Mouse (Mus musculus) gastrocnemius, adult 18-20 months (tissue): Measurements from ENCODE around the gene Mrpl2. TPM values are rescaled to one million over a fixed set of nuclear protein-coding genes. Genes with fewer than 3 reads are reported as not detected.

Source experiments
- DNase-seq: peaks from one replicate; pipeline ENCODE4 v3.0.0; 2021; ENCODE audit warnings: low spot score
- total RNA-seq, 2 experiments: library from RNA; stranded (reverse); gene quantifications; 2 replicates each; pipeline ENCODE4 v1.2.3; 2021

The Mrpl2 gene
- total RNA-seq, 2 experiments from 2014 or later, result 104 TPM

GRCm38 (mm10) chr17:46662730-46663129, 16.7 kb downstream of the Mrpl2 start:
- DNase-seq, result peak; percentile 78

DNA sequence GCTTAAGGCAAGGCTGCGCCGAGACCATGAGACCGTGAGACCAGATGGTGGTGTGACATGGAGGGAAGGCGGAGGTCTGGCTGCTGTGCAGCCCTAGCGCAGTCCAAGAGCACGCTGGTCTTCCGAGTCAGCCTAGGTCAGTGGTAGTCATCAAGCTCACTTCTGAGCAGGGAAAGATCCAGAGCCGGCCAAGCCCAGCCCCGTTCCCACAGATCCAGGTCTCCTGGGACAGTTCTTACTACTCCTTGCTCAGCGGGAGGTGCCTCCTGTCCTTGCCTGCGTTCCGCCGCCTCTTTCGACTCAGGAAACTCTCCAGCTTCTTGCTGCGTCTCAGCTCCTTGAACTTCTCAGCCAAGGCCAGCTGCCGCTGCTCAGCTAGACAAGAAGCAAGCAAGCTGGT, 21.7 kb downstream of the Mrpl2 start:
- DNase-seq, result peak; percentile 38

- no peak for DNase-seq
These were observed 23.9 kb downstream of the Mrpl2 start for GRCm38 (mm10) chr17:46669911-46670310.

GRCm38 (mm10) chr17:46673850-46674529, 28.0 kb downstream of the Mrpl2 start, which contains the start of gene Rrp36:
TSS of gene Rrp36 (minus strand) at chr17:46674352.
- DNase-seq, result peak; percentile 93

DNA sequence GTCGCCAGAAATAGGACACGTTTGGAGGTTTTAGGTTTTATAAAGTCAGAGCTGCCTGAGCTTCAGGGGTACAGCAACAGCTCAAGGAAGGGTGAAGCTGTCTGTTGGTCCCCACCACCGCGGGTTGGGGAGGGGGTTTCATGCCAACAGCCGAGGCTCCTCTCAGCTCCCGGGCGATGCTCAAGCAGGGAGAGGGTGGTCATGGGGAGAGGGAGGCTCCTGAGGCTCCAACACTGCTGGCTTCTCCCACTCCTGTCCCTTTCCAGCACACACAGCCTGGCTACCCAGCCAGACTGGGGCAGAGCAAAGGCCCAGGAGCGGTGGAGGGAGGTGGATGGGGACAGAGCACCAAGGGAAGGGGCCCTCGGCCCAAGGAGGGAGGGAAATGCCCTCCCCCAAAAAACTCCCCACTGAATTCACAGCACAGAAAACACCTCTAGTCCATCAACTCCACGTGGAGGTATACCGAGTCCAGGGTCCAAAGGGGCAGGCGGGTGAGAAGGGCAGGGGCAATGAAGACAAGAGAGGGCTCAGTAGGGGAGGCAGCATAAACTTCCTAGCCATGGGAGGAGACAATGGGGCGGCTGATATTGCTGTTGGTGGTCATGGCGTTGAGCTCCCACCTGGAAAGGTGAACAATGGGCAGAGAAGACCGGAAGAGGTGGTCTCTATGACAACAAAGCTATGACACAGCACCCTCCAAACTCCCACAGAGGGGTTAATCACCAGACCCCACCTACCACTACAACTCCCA, 28.7 kb downstream of the Mrpl2 start:
- no peak for DNase-seq

DNA sequence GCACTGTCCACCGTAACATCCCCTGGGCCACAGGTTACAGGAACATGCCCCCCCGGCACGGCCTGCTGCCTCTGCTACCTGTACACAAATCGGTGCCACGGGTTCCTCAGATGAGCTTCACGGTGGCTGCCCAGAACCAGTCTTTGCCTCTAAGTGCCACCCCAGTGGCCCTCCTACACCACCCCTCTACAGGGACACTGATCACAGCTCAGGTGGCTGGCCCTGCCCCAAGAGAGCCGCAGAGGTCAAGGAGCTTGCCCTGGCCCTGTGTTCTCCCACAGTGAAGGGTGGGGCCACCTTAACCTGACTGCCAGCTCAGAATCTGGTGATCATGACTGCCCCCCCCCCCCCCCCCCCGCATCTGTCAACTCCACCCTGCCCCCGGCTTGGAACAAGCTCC, 32.4 kb downstream of the Mrpl2 start, which contains the start of gene Mea1:
TSS of gene Mea1 (plus strand) at position 378 of the 400 bp plus-strand sequence.
- DNase-seq, result peak; percentile 68

GRCm38 (mm10) chr17:46678911-46679310, 32.9 kb downstream of the Mrpl2 start:
- DNase-seq, result peak; percentile 69

- peak; percentile 40 for DNase-seq
These were observed 34.1 kb downstream of the Mrpl2 start for GRCm38 (mm10) chr17:46679843-46680759.

GRCm38 (mm10) chr17:46680760-46681373, 34.8 kb downstream of the Mrpl2 start, which contains the start of gene Klhdc3:
TSS of gene Klhdc3 (minus strand) at chr17:46680914.
- peak; percentile 98 for DNase-seq

GRCm38 (mm10) chr17:46681466-46682118, 35.6 kb downstream of the Mrpl2 start:
- DNase-seq, result no peak

GRCm38 (mm10) chr17:46682654-46683389, 36.8 kb downstream of the Mrpl2 start:
- DNase-seq, result no peak

DNA sequence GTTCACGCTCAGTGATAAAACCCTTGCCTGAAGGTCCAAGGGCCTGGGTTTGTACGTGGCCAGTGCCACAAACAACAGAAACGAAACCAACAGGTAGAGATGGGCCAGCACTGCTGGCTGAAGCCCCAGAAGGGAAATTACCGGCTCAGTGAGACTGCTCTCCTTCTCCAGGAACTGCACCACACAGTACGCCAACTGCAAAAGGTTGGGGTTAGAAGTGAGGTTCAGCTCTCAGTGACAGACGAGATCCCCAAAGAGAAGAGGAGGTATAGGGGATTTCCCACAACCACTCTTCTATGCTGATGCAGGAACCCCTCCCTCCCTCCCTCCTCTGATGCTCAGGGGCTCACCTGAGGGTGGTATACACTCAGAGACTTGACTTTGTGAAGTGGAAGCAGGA, 39.9 kb downstream of the Mrpl2 start:
- DNase-seq, result no peak

- DNase-seq, result no peak
These were observed 44.6 kb downstream of the Mrpl2 start for GRCm38 (mm10) chr17:46690665-46691064.

DNA sequence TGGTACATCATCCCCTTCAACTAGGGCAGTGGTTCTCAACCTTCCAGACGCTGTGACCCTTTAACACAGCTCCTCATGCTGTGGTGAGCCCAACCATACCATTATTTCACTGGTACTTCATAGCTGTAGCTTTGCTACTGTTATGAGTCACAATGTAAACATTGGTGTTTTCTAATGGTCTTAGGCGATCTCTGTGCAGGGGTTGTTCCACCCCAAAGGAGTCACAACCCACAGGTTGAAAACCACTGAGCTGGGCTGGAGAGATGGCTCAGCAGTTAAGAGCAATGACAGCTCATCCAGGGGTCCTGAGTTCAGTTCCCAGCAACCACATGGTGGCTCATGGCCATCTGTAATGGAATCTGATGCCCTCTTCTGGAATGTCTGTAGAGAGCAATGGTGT, 45.4 kb downstream of the Mrpl2 start:
- no peak for DNase-seq

DNA sequence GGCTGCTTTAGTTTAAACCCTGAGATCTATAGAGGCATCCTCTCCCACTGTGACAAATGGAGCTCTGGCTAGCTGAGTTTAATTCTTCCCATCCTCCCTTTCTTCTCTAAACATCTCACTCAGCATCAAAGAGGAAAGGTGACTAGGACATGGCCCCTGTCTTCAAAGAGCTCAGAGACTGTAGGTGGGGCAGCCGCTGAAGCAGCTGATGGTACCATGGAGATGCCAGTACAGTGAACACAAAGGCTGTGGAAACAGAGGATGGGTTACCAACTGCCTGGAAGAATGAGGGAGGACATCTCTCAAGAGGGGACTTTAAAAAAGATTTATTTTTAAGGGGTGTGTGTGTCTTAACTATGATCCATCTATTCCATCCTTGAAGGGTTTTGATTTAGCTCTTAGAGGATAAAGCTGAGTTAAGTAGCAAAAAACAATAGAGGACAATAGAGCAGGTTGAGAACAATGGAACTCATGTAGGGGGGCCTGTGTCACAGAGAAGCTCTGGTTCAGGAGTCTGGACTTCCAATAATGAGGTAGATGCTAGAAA, 48.6 kb downstream of the Mrpl2 start:
- no peak for DNase-seq

DNA sequence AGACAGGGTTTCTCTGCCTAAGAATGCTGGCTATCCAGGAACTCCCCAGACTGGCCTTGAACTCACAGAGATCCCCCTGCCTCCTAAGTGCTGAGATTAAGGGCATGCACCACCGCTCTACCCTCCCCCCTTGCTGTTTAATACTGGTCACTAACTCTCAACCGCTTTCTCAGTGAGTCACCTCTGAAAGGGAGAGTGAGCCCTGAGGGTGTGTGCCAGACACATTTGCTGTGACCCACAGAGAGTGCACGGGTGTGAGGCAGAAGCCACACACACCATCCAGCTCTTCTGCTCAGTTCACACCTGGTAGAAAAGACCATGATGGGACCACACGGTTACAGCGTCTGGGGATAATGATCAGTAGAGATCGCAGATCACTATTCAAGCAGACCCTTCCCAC, 52.5 kb downstream of the Mrpl2 start:
- no peak for DNase-seq

DNA sequence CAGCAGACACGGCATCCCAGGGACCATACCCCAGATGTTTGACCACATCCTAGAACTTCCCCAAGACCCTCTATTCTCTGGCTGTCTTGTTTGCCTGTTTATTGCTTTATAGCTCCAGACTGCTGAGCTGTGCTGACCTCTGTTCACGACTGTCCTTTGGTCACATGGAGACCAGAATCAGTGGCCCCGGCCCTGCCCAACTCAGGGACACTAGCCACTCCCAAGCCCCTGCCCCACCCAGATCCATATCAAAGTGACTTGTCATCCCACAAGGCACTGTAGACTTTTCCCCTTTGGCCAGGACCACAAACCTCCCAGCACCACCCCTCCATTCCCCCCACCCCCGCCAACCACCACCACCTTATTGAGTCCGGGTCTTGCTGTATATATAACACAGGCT, 53.2 kb downstream of the Mrpl2 start:
- DNase-seq, result no peak
